In genomic region chr2:59484438-59484837, GRCm38 (mm10) we compare ENCODE assay signal across 10 mouse cellular contexts. TPM values are rescaled to one million over a fixed set of nuclear protein-coding genes. Genes with fewer than 3 reads are reported as not detected.
DNase-seq lines count a peak whose midpoint lies in the region; ATAC-seq lines count a peak whose summit lies in the region.
"Had no signal": no experiment of that assay in that cellular context is flagged by ENCODE, and none has a peak within 500 bp of the region (broad histone marks: within the 10 kb centered on the region; RNA-seq: fewer than 3 reads in every experiment).

Gene Dapl1 (plus strand): TSS chr2:59484653.

- 0 out of 2 replicates have a peak, but pooled peaks have one; percentile 56 for ATAC-seq in kidney, embryonic 15.5 days (replicated peaks; ENCODE audit: low FRiP score)

- no peaks in the 10 kb centered on the region for H3K36me3 ChIP-seq in kidney, embryonic 15.5 days
- H3K36me3 ChIP-seq in limb, embryonic 10.5 days: no peaks in the 10 kb centered on the region
- H3K36me3 ChIP-seq: limb, embryonic 13.5 days had no signal

- H3K9ac ChIP-seq in kidney, embryonic 15.5 days: no peak within 1 kb of the TSS
- H3K9ac ChIP-seq: limb, embryonic 13.5 days had no signal

- WGBS in kidney, embryonic 15.5 days: 53% methylated on average over 9 of the region's 9 CpGs
- WGBS in limb, embryonic 10.5 days: 57% methylated on average over 9 of the region's 9 CpGs

- peak; percentile 82 for DNase-seq in heart, adult 11 months
- no peak for DNase-seq in heart, adult 18-20 months
- DNase-seq in CD4-positive helper T cell, adult 2 months (ENCODE audit: low read depth, low spot score): peak; percentile 28
- peak; percentile 63 for DNase-seq in cerebellum, adult 11-12 months
- no peak for DNase-seq in limb, embryonic 10.5 days (ENCODE audit: low spot score)
- DNase-seq in lung, postnatal 10 days: no peak
- no peak for DNase-seq in heart, adult 9 months (ENCODE audit: low spot score in 2 of 2)

- H3K4me1 ChIP-seq in kidney, embryonic 15.5 days: peaks cover 10% of the 10 kb centered on the region; the same call in 1 of the 2 replicates
- peaks cover 17% of the 10 kb centered on the region; the same call in 1 of the 2 replicates for H3K4me1 ChIP-seq in limb, embryonic 10.5 days

- H3K27me3 ChIP-seq in kidney, embryonic 15.5 days: no peaks in the 10 kb centered on the region
- no peaks in the 10 kb centered on the region for H3K27me3 ChIP-seq in limb, embryonic 10.5 days (ENCODE audit: low read depth, poor library complexity, severe bottlenecking)
- H3K27me3 ChIP-seq: limb, embryonic 13.5 days had no signal

- H3K4me3 ChIP-seq in kidney, embryonic 15.5 days (replicated peaks): no peak within 1 kb of the TSS
- no peak within 1 kb of the TSS for H3K4me3 ChIP-seq in limb, embryonic 10.5 days
- H3K4me3 ChIP-seq: limb, embryonic 13.5 days had no signal

- H3K27ac ChIP-seq in kidney, embryonic 15.5 days: no peak within 1 kb of the TSS
- no peak within 1 kb of the TSS for H3K27ac ChIP-seq in limb, embryonic 10.5 days
- H3K27ac ChIP-seq: limb, embryonic 13.5 days had no signal

- no peak within 1 kb of the TSS for H3K4me2 ChIP-seq in kidney, embryonic 15.5 days
- H3K4me2 ChIP-seq: limb, embryonic 13.5 days had no signal

- H3K9me3 ChIP-seq in kidney, embryonic 15.5 days (replicated peaks): no peaks in the 10 kb centered on the region
- H3K9me3 ChIP-seq in limb, embryonic 10.5 days (replicated peaks): no peaks in the 10 kb centered on the region
- H3K9me3 ChIP-seq: limb, embryonic 13.5 days had no signal

RNA-seq across cellular contexts. Expression of gene Dapl1, which starts in this region (rescaled TPM):
- 1 to 10 TPM in 1 of 2 experiments, not detected in 1; 1.3 TPM for total RNA-seq in heart, adult 18-20 months (2021)
- polyA plus RNA-seq in kidney, embryonic 15.5 days (2015; fragmentation: Nextera tagmentation; extraction: Ambion mirVana): 6.4 and 6.9 TPM in 2 replicates
- polyA plus RNA-seq in limb, embryonic 10.5 days (2016; fragmentation: Nextera tagmentation; extraction: Ambion mirVana): 0.36 and 0.94 TPM in 2 replicates
- total RNA-seq: ES-E14 had no signal

Comparison
In these comparisons a context has a peak if more than half of its experiments do, and no peak if none do; other contexts are left out.
1. DNase-seq: peak in heart, adult 11 months (single experiment), CD4-positive helper T cell, adult 2 months (single experiment) and cerebellum, adult 11-12 months (single experiment); none in heart, adult 18-20 months (0 of 2), limb, embryonic 10.5 days (single experiment), lung, postnatal 10 days (single experiment) and heart, adult 9 months (0 of 2).